Mouse (Mus musculus) testis, adult 2 months (tissue): ENCODE measurements around the gene Akt3.

Source experiments
- CTCF ChIP-seq: fragments of 200-500 bp; IDR thresholded peaks from 2 replicates; pipeline ENCODE4 v1.5.1; 2012; ENCODE audit warnings: low read depth, mild to moderate bottlenecking, inconsistent platforms, low read length, moderate library complexity; ENCODE audit not compliant: control insufficient read depth, insufficient read depth, insufficient replicate concordance
- POLR2A ChIP-seq: fragments of 200-500 bp; IDR thresholded peaks from 2 replicates; pipeline ENCODE4 v1.6.1; 2012; ENCODE audit warnings: low read depth, mild to moderate bottlenecking, inconsistent platforms, low read length, moderate library complexity; ENCODE audit not compliant: control insufficient read depth

DNA sequence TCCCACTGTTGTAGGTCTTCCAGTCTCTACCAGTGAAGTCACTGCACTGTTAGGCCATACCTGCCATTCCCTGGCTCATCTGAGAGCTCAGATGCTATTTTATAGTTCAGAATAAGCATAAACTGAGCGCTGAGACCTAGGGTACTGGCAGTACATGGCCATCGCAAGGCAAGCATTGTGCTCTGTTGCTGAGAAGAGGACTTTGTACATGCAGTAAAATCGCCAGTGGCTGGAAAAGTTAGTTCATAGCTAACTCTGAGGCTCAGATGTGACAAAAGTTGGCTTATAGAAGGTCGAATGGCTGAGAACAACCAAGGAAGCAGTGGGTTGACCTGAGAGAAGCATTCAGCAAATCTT lies 262.6 kb downstream of the Akt3 start:
- TF ChIP-seq CTCF, result no peak
- no peak for TF ChIP-seq POLR2A
